Mouse (Mus musculus): ENCODE data around the gene Sim2.

Sim2 gene

GRCm38 (mm10) chr16:94078318-94079074 is 6.2 kb upstream of the Sim2 start:
- DNase-seq (ENCODE audit: extremely low read depth, low read depth, low spot score), result no peak

GRCm38 (mm10) chr16:94079075-94079855 is 5.5 kb upstream of the Sim2 start:
- no peak for DNase-seq (ENCODE audit: extremely low read depth, low read depth, low spot score)

- no peak for DNase-seq (ENCODE audit: extremely low read depth, low read depth, low spot score)
These were observed 4.7 kb upstream of the Sim2 start for GRCm38 (mm10) chr16:94079856-94080555.

GRCm38 (mm10) chr16:94081596-94081995 is 3.1 kb upstream of the Sim2 start:
- DNase-seq (ENCODE audit: extremely low read depth, low read depth, low spot score), result no peak

GRCm38 (mm10) chr16:94081996-94082708 is 2.6 kb upstream of the Sim2 start:
- DNase-seq (ENCODE audit: extremely low read depth, low read depth, low spot score), result no peak

- no peak for DNase-seq (ENCODE audit: extremely low read depth, low read depth, low spot score)
These were observed 1.5 kb upstream of the Sim2 start for GRCm38 (mm10) chr16:94082960-94083847.

GRCm38 (mm10) chr16:94083848-94084525 is 744 bp upstream of the Sim2 start:
- DNase-seq (ENCODE audit: extremely low read depth, low read depth, low spot score), result no peak

GRCm38 (mm10) chr16:94085603-94086285 is 1.0 kb downstream of the Sim2 start:
- no peak for DNase-seq (ENCODE audit: extremely low read depth, low read depth, low spot score)

GRCm38 (mm10) chr16:94086701-94087569 is 2.2 kb downstream of the Sim2 start:
- DNase-seq (ENCODE audit: extremely low read depth, low read depth, low spot score), result no peak

GRCm38 (mm10) chr16:94087570-94088225 is 3.0 kb downstream of the Sim2 start:
- DNase-seq (ENCODE audit: extremely low read depth, low read depth, low spot score), result no peak

- DNase-seq (ENCODE audit: extremely low read depth, low read depth, low spot score), result no peak
These were observed 3.6 kb downstream of the Sim2 start for GRCm38 (mm10) chr16:94088226-94088748.

- DNase-seq (ENCODE audit: extremely low read depth, low read depth, low spot score), result no peak
These were observed 4.3 kb downstream of the Sim2 start for GRCm38 (mm10) chr16:94088819-94089692.

GRCm38 (mm10) chr16:94092511-94093150 is 7.9 kb downstream of the Sim2 start:
- DNase-seq (ENCODE audit: extremely low read depth, low read depth, low spot score), result no peak

- DNase-seq (ENCODE audit: extremely low read depth, low read depth, low spot score), result no peak
These were observed 8.6 kb downstream of the Sim2 start for GRCm38 (mm10) chr16:94093151-94093863.
